Mouse (Mus musculus): ENCODE results near the gene Tnik.

The Tnik gene

DNA sequence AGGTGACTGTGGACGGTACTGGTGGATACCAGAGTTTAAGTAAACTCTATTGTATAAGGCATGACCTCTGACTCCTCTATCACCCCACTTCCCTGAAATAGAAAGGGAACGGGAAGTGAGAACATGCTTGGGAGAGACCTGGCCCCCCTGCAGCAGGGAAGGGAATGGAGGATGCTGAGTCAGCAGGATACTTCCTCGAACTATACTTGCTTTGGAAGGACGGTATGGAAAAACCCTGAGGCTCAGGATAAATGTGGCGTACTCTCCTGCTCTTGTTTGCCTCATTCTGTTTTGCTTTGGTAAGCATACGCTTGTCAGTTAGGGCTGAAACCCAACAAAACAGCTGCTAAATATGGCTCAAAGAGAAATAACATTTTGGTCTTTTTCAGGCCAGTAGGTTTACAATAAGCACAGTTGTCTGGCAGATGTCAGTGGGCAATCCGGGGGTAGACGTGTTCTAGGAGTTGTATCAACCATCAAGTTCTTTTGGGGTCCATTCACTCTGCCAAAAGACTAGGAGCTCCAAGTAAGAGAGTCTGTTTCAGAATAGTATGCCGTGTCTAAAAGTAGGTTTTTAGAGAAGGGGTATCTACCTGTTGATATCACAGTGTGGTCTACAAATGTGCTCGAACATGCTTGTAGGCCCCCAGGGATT lies 87.3 kb downstream of the Tnik start:
- DNase-seq (ENCODE audit: low spot score) = no peak

GRCm38 (mm10) chr3:28358391-28358790 lies 95.4 kb downstream of the Tnik start:
- no peak for DNase-seq (ENCODE audit: low spot score)

DNA sequence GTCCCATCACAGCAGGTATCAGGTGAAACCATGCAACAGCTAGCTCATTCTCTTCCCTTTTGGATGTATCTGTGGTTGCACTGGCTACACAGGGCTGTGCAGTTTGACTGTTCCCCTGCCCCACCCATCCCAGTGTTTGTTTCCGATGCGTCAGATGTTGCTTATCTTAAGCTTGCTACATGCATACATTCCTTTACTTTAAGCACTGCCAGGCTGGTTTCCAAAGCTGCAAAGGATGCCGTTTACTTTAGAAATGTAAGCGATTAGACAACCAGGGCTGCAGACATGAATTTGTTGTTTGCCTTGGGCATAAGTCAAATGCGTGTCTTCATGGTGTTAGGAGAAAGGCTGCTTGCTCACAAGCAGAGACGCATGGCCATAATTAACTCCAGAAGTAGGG lies 96.1 kb downstream of the Tnik start:
- no peak for DNase-seq (ENCODE audit: low spot score)

DNA sequence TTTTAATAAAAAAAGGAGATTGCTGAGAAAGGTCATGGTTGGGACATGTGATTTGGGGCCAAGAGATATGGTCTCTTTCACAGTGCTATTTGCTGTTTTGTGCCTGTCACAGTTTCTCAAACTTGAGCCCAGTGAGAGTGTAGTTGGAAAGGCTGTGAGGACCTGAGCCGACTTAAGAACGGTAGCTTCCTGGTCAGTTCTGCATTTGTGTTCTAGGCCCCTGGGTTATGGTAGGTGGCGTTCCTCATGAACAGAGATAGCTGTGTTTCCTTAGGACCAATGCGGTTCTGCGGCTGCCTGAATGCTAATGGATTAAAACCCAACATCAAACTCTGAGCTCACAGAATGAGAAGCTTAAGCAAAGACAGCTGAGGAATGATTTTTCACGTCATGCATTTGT lies 98.0 kb downstream of the Tnik start:
- DNase-seq (ENCODE audit: low spot score) = no peak

GRCm38 (mm10) chr3:28363441-28364125 lies 100.6 kb downstream of the Tnik start:
- DNase-seq (ENCODE audit: low spot score) = no peak

DNA sequence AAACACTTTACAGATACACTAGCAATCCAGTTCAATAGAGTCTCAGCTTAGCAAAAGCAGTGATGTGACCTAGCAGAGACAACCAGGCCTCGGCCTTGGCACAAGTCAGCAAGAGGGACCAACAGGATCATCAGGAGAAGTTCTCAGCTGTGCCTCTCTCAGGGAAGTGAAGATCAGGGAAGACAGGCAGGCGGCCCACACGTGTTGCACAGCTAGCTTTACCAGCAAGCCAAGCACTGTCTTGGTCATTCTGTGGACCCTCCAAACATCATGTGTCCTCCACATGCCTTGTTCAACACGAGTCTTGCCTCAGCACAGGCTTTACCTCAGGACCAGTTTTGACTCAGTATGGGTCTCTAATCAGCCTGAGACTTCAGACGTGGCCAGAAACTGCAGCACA lies 105.7 kb downstream of the Tnik start:
- no peak for DNase-seq (ENCODE audit: low spot score)

DNA sequence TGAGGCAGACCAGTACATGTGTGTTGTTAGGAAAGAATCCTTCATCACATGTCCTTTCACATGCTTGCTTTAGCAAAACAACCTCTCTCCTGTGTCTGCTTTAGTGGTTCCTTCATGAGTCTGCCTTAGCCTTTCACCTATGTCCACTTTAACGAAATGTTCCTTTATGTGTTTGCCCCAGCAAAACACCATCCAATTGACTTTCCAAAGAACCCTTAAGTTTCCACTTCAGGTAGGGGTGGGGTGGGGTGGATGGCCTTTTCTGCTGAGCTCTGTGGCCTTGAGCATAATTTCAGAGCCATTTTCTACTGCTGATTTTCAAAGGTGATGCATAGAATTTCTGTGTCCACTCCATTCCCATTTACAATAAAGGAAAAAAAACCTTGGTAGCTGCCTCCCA lies 106.3 kb downstream of the Tnik start:
- DNase-seq (ENCODE audit: low spot score) = no peak

DNA sequence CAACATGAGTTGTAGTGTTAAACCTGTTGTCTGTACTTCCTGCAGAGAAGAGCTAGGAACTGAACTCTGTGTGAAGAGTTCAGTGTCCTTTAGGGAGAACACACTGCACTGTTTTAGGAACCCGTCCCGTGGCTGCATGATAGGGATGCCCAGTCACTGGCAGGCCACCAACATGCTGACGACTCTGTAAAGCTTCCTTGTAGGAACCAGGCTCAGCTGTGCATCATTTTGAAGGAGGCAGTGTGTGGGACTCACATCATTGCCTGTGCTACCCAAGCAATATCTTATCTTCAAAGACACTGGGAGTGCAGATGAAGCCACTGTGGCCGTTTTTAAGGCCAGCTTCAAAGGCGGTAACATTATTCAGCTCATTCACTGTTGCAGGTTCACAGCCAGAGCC lies 106.7 kb downstream of the Tnik start:
- DNase-seq (ENCODE audit: low spot score) = no peak

- DNase-seq (ENCODE audit: low spot score) = no peak
These were observed 108.6 kb downstream of the Tnik start for GRCm38 (mm10) chr3:28371583-28371982.

DNA sequence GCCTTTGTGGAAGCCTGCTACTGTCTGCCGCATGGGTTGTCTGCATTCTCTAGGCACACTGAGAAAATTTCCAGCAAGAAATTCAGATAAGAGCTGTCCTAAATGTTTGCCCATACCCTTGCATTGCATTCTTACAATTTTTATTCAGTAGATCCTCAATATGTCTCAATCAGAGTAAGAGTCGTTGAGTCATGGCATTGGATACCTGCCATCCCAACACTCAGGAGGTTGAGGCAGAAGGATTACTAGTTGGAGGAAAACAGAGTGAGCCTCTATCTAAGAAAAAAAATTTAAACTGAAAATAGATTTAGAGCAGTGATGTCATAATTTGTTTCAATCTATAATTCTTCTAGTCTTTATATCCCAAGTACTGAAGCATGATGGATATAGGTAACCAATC lies 109.4 kb downstream of the Tnik start:
- DNase-seq (ENCODE audit: low spot score) = no peak

- no peak for DNase-seq (ENCODE audit: low spot score)
These were observed 111.9 kb downstream of the Tnik start for GRCm38 (mm10) chr3:28374738-28375510.

- no peak for DNase-seq (ENCODE audit: low spot score)
These were observed 117.2 kb downstream of the Tnik start for GRCm38 (mm10) chr3:28380224-28380623.

DNA sequence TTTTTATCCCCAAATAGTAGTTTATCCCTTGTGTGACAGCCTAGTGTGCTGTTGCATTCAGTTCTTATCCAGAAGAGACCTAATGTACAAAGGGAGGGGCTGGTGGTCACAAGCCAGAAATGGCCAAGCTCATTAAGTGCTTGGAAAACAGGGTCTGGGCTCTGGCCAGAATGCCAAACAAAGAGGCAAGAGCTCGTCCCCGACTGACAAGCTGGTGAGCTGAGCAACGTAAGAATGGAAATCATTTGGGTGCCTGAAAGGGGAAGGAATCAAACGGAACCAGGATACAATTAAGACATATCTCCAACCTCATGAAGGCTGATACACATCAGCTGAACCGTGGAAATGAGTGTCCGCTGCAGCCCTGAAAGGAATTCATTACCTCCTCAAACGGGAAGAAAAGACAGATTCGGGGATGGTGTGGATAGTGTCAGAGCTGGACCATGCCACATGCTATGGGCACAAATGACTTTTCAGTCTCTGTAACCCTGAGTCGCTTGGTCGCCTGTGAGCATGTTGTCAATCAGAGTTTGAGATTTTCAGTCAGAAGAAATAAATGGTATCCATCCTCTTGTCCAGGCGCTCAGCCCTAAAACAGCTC lies 120.6 kb downstream of the Tnik start:
- DNase-seq (ENCODE audit: low spot score) = no peak

GRCm38 (mm10) chr3:28385199-28385975 lies 122.4 kb downstream of the Tnik start:
- DNase-seq (ENCODE audit: low spot score) = no peak

DNA sequence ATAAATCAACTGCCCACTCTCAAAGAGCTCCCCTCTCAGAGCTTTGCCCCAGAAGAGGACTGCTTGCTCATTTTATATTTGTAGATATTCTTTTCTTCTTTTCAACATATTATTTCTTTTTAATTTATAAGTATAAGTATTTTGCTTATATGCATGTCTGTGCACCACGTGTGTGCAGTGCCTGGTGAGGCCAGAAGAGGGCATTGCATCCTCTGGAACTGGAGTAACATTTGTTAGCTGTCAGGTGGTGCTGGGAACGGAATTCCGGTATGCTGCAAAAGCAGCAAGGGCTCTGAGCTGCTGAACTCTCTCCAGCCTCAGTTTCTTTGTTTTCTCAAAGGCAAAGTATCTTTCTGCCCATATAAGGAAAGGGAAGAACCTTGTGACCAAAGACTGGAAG lies 125.5 kb downstream of the Tnik start:
- DNase-seq (ENCODE audit: low spot score) = no peak

GRCm38 (mm10) chr3:28390183-28390582 lies 127.2 kb downstream of the Tnik start:
- no peak for DNase-seq (ENCODE audit: low spot score)

GRCm38 (mm10) chr3:28392542-28392941 lies 129.5 kb downstream of the Tnik start:
- DNase-seq (ENCODE audit: low spot score) = no peak

DNA sequence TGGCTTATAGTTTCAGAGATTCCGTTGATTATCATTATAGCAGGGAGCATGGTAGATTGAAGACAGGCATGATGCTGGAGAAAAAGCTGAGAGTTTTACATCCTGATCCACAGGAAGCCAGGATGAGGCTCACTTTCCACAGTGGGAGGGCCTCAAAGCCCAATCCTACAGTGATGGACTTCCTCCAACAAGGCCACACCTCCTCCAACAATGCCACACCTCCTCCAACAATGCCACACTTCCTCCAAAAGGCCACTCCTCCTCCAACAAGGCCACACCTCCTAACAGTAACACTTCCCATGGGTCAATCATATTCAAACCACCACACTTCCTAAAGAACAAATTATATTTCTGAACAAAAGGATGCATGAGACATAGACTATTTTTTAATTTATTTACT lies 135.8 kb downstream of the Tnik start:
- no peak for DNase-seq (ENCODE audit: low spot score)

DNA sequence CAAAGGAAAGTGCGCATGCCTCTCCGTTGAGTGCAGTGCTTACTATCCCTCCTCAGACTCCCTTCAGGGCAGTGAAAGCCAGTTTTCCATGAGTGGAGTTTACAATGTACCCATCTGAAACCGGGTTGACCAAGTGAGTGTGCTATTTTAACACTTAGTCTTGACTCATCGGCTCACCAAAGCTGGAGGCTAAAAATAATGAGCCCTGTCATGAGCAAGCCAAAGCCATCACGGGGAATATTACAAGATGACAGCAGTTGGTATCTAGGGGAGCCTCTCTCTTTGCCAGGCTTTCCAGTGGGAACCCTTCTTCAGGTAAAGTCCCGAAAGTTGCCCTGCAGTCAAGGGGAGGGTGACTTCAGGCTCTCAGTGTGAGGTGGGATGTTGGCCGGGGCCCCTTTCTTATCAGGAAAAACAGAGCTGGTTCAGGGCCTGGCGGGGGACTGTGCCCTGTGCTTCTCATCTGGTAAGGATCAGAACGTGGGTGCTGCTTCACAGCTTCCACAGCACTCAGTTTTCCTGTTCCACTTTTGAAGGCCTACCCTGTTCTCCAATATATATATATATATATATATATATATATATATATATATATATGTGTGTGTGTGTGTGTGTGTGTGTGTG lies 136.7 kb downstream of the Tnik start:
- DNase-seq (ENCODE audit: low spot score) = no peak

- no peak for DNase-seq (ENCODE audit: low spot score)
These were observed 138.3 kb downstream of the Tnik start for GRCm38 (mm10) chr3:28401335-28401734.

- no peak for DNase-seq (ENCODE audit: low spot score)
These were observed 139.2 kb downstream of the Tnik start for GRCm38 (mm10) chr3:28402221-28402620.

DNA sequence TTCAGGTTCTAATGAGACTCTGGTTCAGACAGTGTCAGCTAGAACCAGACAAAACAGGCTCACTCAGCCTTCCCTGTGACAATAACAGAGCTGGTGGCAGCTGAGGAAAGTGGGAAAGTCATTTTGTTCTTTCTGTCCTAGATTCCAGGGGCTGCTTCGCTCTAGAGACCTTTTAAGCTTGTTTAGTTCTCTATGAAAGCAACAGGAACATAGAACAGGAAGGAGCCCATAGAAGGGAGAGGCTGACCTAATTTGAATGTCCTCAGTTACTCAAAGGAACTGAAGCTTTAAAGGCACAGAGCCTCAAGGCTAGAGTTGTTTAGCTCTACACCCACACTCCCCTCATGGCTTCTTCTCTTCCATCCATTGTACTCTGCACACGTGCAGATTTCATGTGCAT lies 142.4 kb downstream of the Tnik start:
- no peak for DNase-seq (ENCODE audit: low spot score)

Measured in left cerebral cortex, adult 11 months (tissue).